9 mouse cellular contexts compared by ENCODE assay signal in genomic region chr11:107113112-107113511, GRCm38 (mm10). TPM values are rescaled to one million over a fixed set of nuclear protein-coding genes. Genes with fewer than 3 reads are reported as not detected.
DNase-seq lines count a peak whose midpoint lies in the region; ATAC-seq lines count a peak whose summit lies in the region.
"Had no signal": no experiment of that assay in that cellular context is flagged by ENCODE, and none has a peak within 500 bp of the region (broad histone marks: within the 10 kb centered on the region; RNA-seq: fewer than 3 reads in every experiment).

No protein-coding gene starts in this region.

- 58% methylated on average over 4 of the region's 4 CpGs for WGBS in heart, embryonic 12.5 days
- 71% methylated on average over 4 of the region's 4 CpGs for WGBS in stomach, embryonic 14.5 days

- no peaks in the 10 kb centered on the region for H3K27me3 ChIP-seq in heart, embryonic 12.5 days (replicated peaks)
- H3K27me3 ChIP-seq in stomach, embryonic 14.5 days (ENCODE audit: control insufficient read depth, insufficient read depth, low read length): no peaks in the 10 kb centered on the region
- H3K27me3 ChIP-seq: limb, embryonic 13.5 days had no signal

- H3K9me3 ChIP-seq in heart, embryonic 12.5 days (replicated peaks): no peaks in the 10 kb centered on the region
- no peaks in the 10 kb centered on the region for H3K9me3 ChIP-seq in stomach, embryonic 14.5 days (ENCODE audit: control insufficient read depth, low read depth, low read length)
- H3K9me3 ChIP-seq: limb, embryonic 13.5 days had no signal

- peaks cover 30% of the 10 kb centered on the region for H3K4me1 ChIP-seq in heart, embryonic 12.5 days (replicated peaks)
- H3K4me1 ChIP-seq in stomach, embryonic 14.5 days (ENCODE audit: control insufficient read depth, insufficient read depth, low read length): peaks cover 14% of the 10 kb centered on the region

- H3K9ac ChIP-seq in heart, embryonic 12.5 days: no peak overlapping the region
- H3K9ac ChIP-seq in stomach, embryonic 14.5 days (replicated peaks; ENCODE audit: low read depth, low read length): no peak overlapping the region
- H3K9ac ChIP-seq: limb, embryonic 13.5 days had no signal

- H3K27ac ChIP-seq in heart, embryonic 12.5 days (ENCODE audit: poor library complexity, severe bottlenecking): no peak overlapping the region
- no peak overlapping the region for H3K27ac ChIP-seq in stomach, embryonic 14.5 days (ENCODE audit: low read length)
- H3K27ac ChIP-seq: limb, embryonic 13.5 days had no signal

- no peak for ATAC-seq in heart, embryonic 12.5 days (ENCODE audit: insufficient number of reproducible peaks, low FRiP score)
- peak; percentile 46; the same call in 1 of the 2 replicates for ATAC-seq in stomach, embryonic 14.5 days (ENCODE audit: insufficient number of reproducible peaks, insufficient read depth, low FRiP score, low read depth)

- H3K4me3 ChIP-seq in heart, embryonic 12.5 days: no peak overlapping the region
- H3K4me3 ChIP-seq in stomach, embryonic 14.5 days (ENCODE audit: low read depth, low read length): no peak overlapping the region
- H3K4me3 ChIP-seq: limb, embryonic 13.5 days had no signal

- no peak overlapping the region for H3K4me2 ChIP-seq in heart, embryonic 12.5 days
- no peak overlapping the region for H3K4me2 ChIP-seq in stomach, embryonic 14.5 days (replicated peaks; ENCODE audit: low read depth, low read length)
- H3K4me2 ChIP-seq: limb, embryonic 13.5 days had no signal

- peaks cover 25% of the 10 kb centered on the region for H3K36me3 ChIP-seq in heart, embryonic 12.5 days
- H3K36me3 ChIP-seq in stomach, embryonic 14.5 days (ENCODE audit: control insufficient read depth, insufficient read depth, low read length): peaks cover 14% of the 10 kb centered on the region

- DNase-seq in heart, adult 11 months: peak; percentile 91
- DNase-seq in 416B (ENCODE audit: low read depth) (peak; percentile 89), ZHBTc4 (ENCODE audit: low read depth, low spot score) (peak; percentile 82)
- DNase-seq in kidney, postnatal 25 days: peak; percentile 43 to 46
- no peak for DNase-seq in right cerebral cortex, adult 2 months (ENCODE audit: low spot score in 2 of 2)
- no peak for DNase-seq in frontal cortex, postnatal 10 days (ENCODE audit: low spot score in 2 of 2)

RNA-seq across cellular contexts. Expression of gene Bptf, which starts 18.8 kb away (rescaled TPM):
- 19.6 and 21.7 TPM in 2 replicates for polyA plus RNA-seq in heart, embryonic 12.5 days (2016; fragmentation: Nextera tagmentation; extraction: Ambion mirVana)
- 43.9 and 57.0 TPM in 2 replicates for polyA plus RNA-seq in stomach, embryonic 14.5 days (2014; fragmentation: Nextera tagmentation; extraction: Ambion mirVana)

Comparison
In these comparisons a context has a peak if more than half of its experiments do, and no peak if none do; other contexts are left out.
1. DNase-seq: peak in heart, adult 11 months (single experiment), 416B (single experiment), ZHBTc4 (single experiment) and kidney, postnatal 25 days (2 of 2); none in right cerebral cortex, adult 2 months (0 of 2) and frontal cortex, postnatal 10 days (0 of 2).